Mouse (Mus musculus): ENCODE data around the gene Acad12.

GRCm38 (mm10) chr5:121639601-121640000 lies 20.9 kb upstream of the Acad12 start:
- TF ChIP-seq CTCF (IDR thresholded peaks at IDR 0.05; ENCODE audit: low read depth) (no peak), EP300 (optimal IDR thresholded peaks at IDR 0.05) (no peak)
